Comparison of ENCODE assay signal across 14 mouse cellular contexts in the genomic region with DNA sequence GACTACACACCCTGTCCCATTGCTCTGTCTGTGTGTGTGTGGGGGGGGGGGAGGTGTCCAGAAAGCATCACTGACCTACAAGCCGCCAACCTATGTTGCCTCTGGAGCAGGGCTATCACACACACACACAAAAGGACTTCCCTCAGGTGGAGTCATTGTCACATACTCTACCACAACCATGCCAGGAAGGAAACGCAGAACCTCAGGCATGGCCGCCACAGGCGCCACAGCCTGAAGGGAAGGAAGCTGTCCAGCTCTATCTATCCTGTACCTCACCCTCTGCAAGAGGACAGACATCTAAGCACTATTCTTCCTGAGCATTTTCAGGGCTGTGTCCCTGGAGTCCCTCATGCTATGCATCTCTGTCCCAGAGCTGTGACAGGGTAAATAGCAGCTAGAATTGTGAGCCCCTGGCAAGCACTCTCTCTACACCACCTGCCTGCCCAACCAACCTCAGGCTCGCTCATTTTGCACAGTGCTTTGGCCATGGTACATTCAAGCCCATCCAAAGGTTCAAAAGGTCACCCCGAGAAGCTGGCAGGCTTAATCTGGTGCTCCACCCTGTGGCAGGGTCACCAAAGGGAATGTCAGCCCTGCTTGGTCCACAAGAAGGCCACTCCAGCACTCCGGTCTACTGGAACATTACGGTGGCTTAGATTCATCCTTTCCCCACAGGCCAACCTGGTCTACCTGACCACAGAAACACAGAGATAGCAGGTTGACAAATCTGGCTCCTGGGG. TPM values are rescaled to one million over a fixed set of nuclear protein-coding genes. Genes with fewer than 3 reads are reported as not detected.
DNase-seq lines count a peak whose midpoint lies in the region; ATAC-seq and TF ChIP-seq lines count a peak whose summit lies in the region.
"Had no signal": no experiment of that assay in that cellular context is flagged by ENCODE, and none has a peak within 500 bp of the region (broad histone marks: within the 10 kb centered on the region; RNA-seq: fewer than 3 reads in every experiment).

No protein-coding gene starts in this region.

- TF ChIP-seq CTCF in liver, postnatal 0 days (IDR thresholded peaks at IDR 0.05; ENCODE audit: low read depth), result 0 out of 2 replicates have a peak, but pooled peaks have one; percentile 23

- in situ Hi-C loops in ES-E14 (cut with MboI; ENCODE audit: low sequenced_read_pairs in 2 of 2, unreplicated experiment in 2 of 2), result no loop called here

- 0 out of 2 replicates have a peak, but pooled peaks cover 3% of the 10 kb centered on the region for H3K36me3 ChIP-seq in hindbrain, embryonic 10.5 days
- no peaks in the 10 kb centered on the region for H3K36me3 ChIP-seq in hindbrain, embryonic 16.5 days (ENCODE audit: control insufficient read depth, insufficient read depth, low read length)
- H3K36me3 ChIP-seq in liver, postnatal 0 days (replicated peaks; ENCODE audit: insufficient read depth, low read length), result no peaks in the 10 kb centered on the region
- H3K36me3 ChIP-seq in ES-E14 (ENCODE audit: control insufficient read depth, insufficient read depth, low read length, poor library complexity, severe bottlenecking), result no peaks in the 10 kb centered on the region
- no peaks in the 10 kb centered on the region for H3K36me3 ChIP-seq in hindbrain, embryonic 14.5 days (replicated peaks; ENCODE audit: control insufficient read depth, insufficient read depth)
- H3K36me3 ChIP-seq: limb, embryonic 13.5 days had no signal

- H3K4me3 ChIP-seq in hindbrain, embryonic 10.5 days, result no peak overlapping the region
- no peak overlapping the region for H3K4me3 ChIP-seq in hindbrain, embryonic 16.5 days (ENCODE audit: low read length)
- H3K4me3 ChIP-seq in liver, postnatal 0 days (ENCODE audit: low read depth, low read length), result no peak overlapping the region
- H3K4me3 ChIP-seq in ES-E14 (ENCODE audit: insufficient read depth in 1 of 2, low read depth in 1 of 2, low read length in 2 of 2, poor library complexity in 1 of 2, severe bottlenecking in 1 of 2), result no peak overlapping the region
- H3K4me3 ChIP-seq in hindbrain, embryonic 14.5 days (replicated peaks; ENCODE audit: low read length), result no peak overlapping the region
- H3K4me3 ChIP-seq: limb, embryonic 13.5 days had no signal

- no peak for TF ChIP-seq EP300 in liver, postnatal 0 days (IDR thresholded peaks at IDR 0.05; ENCODE audit: low read depth)

- 81% methylated on average over 8 of the region's 8 CpGs for WGBS in hindbrain, embryonic 10.5 days
- WGBS in hindbrain, embryonic 16.5 days, result 73% methylated on average over 8 of the region's 8 CpGs
- WGBS in liver, postnatal 0 days (ENCODE audit: insufficient replicate concordance), result 42% methylated on average over 8 of the region's 8 CpGs
- WGBS in hindbrain, embryonic 14.5 days, result 76% methylated on average over 8 of the region's 8 CpGs

- H3K9ac ChIP-seq in hindbrain, embryonic 16.5 days (ENCODE audit: low read depth, low read length), result no peak overlapping the region
- no peak overlapping the region for H3K9ac ChIP-seq in liver, postnatal 0 days (replicated peaks)
- no peak overlapping the region for H3K9ac ChIP-seq in ES-E14 (ENCODE audit: insufficient read depth, low read depth, low read length, poor library complexity, severe bottlenecking)
- no peak overlapping the region for H3K9ac ChIP-seq in hindbrain, embryonic 14.5 days
- H3K9ac ChIP-seq: limb, embryonic 13.5 days had no signal

- H3K27me3 ChIP-seq in hindbrain, embryonic 10.5 days (ENCODE audit: insufficient read depth, poor library complexity, severe bottlenecking), result peaks cover 68% of the 10 kb centered on the region
- H3K27me3 ChIP-seq in hindbrain, embryonic 16.5 days (replicated peaks; ENCODE audit: control insufficient read depth, insufficient read depth, low read length), result no peaks in the 10 kb centered on the region
- H3K27me3 ChIP-seq in liver, postnatal 0 days (ENCODE audit: insufficient read depth, low read length), result peaks cover 4% of the 10 kb centered on the region
- H3K27me3 ChIP-seq in hindbrain, embryonic 14.5 days (ENCODE audit: control insufficient read depth, insufficient read depth, low read length), result no peaks in the 10 kb centered on the region

- H3K27ac ChIP-seq in hindbrain, embryonic 10.5 days, result 0 out of 2 replicates have a peak overlapping the region, but pooled peaks have one; percentile 6
- H3K27ac ChIP-seq in hindbrain, embryonic 16.5 days (ENCODE audit: low read depth, low read length), result no peak overlapping the region
- H3K27ac ChIP-seq in liver, postnatal 0 days (ENCODE audit: low read depth), result no peak overlapping the region
- peak overlapping the region; percentile 24; the same call in 1 of the 2 replicates for H3K27ac ChIP-seq in ES-E14 (ENCODE audit: insufficient read depth, low read depth, low read length, poor library complexity, severe bottlenecking)
- H3K27ac ChIP-seq in hindbrain, embryonic 14.5 days, result peak overlapping the region; percentile 41; the same call in 1 of the 2 replicates
- H3K27ac ChIP-seq: limb, embryonic 13.5 days had no signal

- peaks cover 85% of the 10 kb centered on the region for H3K4me1 ChIP-seq in hindbrain, embryonic 10.5 days (replicated peaks)
- peaks cover 11% of the 10 kb centered on the region for H3K4me1 ChIP-seq in hindbrain, embryonic 16.5 days (ENCODE audit: control insufficient read depth, insufficient read depth, low read depth, low read length)
- H3K4me1 ChIP-seq in liver, postnatal 0 days (ENCODE audit: insufficient read depth), result no peaks in the 10 kb centered on the region
- H3K4me1 ChIP-seq in ES-E14 (ENCODE audit: control insufficient read depth in 2 of 2, insufficient read depth in 2 of 2, low read length in 2 of 2, poor library complexity in 1 of 2), result peaks cover 11 to 50% of the 10 kb centered on the region in 2 experiments; a peak in 3 of 4 replicates
- peaks cover 6% of the 10 kb centered on the region; the same call in 1 of the 2 replicates for H3K4me1 ChIP-seq in hindbrain, embryonic 14.5 days (replicated peaks; ENCODE audit: control insufficient read depth, insufficient read depth, low read length)

- no peak for DNase-seq in hindbrain, embryonic 10.5 days (ENCODE audit: low spot score)
- DNase-seq in liver, postnatal 0 days, result no peak
- DNase-seq in liver (no peak), ES-E14 (ENCODE audit: low read depth, low spot score) (no peak)
- DNase-seq in hindbrain, embryonic 14.5 days (ENCODE audit: low spot score), result no peak
- no peak for DNase-seq in c-Kit-positive CD71-positive TER-119-positive erythroid progenitor cells, embryonic 14.5 days (ENCODE audit: low spot score)
- DNase-seq in ovary, postnatal 36 days (ENCODE audit: low spot score), result no peak
- DNase-seq: B cell, adult 2 months; cerebellum, postnatal 14 days; lung, postnatal 36 days; right cerebral cortex, adult 18-20 months; thymus, adult 2 months had no signal

- H3K4me2 ChIP-seq in hindbrain, embryonic 16.5 days (ENCODE audit: low read length), result no peak overlapping the region
- H3K4me2 ChIP-seq in liver, postnatal 0 days (ENCODE audit: low read depth, low read length), result no peak overlapping the region
- H3K4me2 ChIP-seq in hindbrain, embryonic 14.5 days (replicated peaks), result no peak overlapping the region
- H3K4me2 ChIP-seq: limb, embryonic 13.5 days had no signal

- H3K9me3 ChIP-seq in hindbrain, embryonic 10.5 days, result no peaks in the 10 kb centered on the region
- no peaks in the 10 kb centered on the region for H3K9me3 ChIP-seq in hindbrain, embryonic 16.5 days (ENCODE audit: control insufficient read depth, low read length)
- no peaks in the 10 kb centered on the region for H3K9me3 ChIP-seq in liver, postnatal 0 days (ENCODE audit: low read length)
- no peaks in the 10 kb centered on the region for H3K9me3 ChIP-seq in ES-E14 (ENCODE audit: control insufficient read depth, insufficient read depth, low read depth, low read length)
- H3K9me3 ChIP-seq in hindbrain, embryonic 14.5 days (ENCODE audit: control insufficient read depth, low read length), result no peaks in the 10 kb centered on the region
- H3K9me3 ChIP-seq: limb, embryonic 13.5 days had no signal

- ATAC-seq in hindbrain, embryonic 16.5 days, result no peak
- ATAC-seq in liver, postnatal 0 days, result no peak
- ATAC-seq in hindbrain, embryonic 14.5 days (ENCODE audit: low FRiP score), result no peak

TF ChIP-seq in ES-E14, 5 proteins besides CTCF, POLR2A, EP300 and RAD21:
- TF ChIP-seq ZNF384 (IDR thresholded peaks at IDR 0.05; ENCODE audit: low read depth, low read length), result no peak
- TF ChIP-seq ZC3H11A (IDR thresholded peaks at IDR 0.05; ENCODE audit: borderline replicate concordance, low read depth, low read length), result no peak
- TF ChIP-seq MAFK (IDR thresholded peaks at IDR 0.05; ENCODE audit: insufficient read depth, low read depth, low read length), result no peak
- no peak for TF ChIP-seq HCFC1 (IDR thresholded peaks at IDR 0.05; ENCODE audit: borderline replicate concordance, insufficient read depth, low read length)
- TF ChIP-seq CHD2 (IDR thresholded peaks at IDR 0.05; ENCODE audit: low read depth, low read length), result no peak

RNA-seq across cellular contexts. Expression of gene Wnt7b, which starts 12.1 kb away (rescaled TPM):
- 52.3 and 127 TPM in 2 replicates for polyA plus RNA-seq in hindbrain, embryonic 10.5 days (2016; fragmentation: Nextera tagmentation; extraction: Ambion mirVana)
- polyA plus RNA-seq in hindbrain, embryonic 16.5 days (2015; fragmentation: Nextera tagmentation; extraction: Ambion mirVana), result 26.4 and 35.4 TPM in 2 replicates
- polyA plus RNA-seq in liver, postnatal 0 days (2015; fragmentation: Nextera tagmentation; extraction: Ambion mirVana), result 0.05 and 0.09 TPM in 2 replicates
- total RNA-seq in ES-E14 (2012; rRNA removed), result 11.2 and 15.5 TPM in 2 replicates
- 28.1 and 30.8 TPM in 2 replicates for polyA plus RNA-seq in hindbrain, embryonic 14.5 days (2014; fragmentation: Nextera tagmentation; extraction: Ambion mirVana)

Comparison
In these comparisons a context has a peak if more than half of its experiments do, and no peak if none do; other contexts are left out.
1. H3K27ac ChIP-seq: peak in hindbrain, embryonic 10.5 days (single experiment), ES-E14 (single experiment) and hindbrain, embryonic 14.5 days (single experiment); none in hindbrain, embryonic 16.5 days (single experiment) and liver, postnatal 0 days (single experiment).
2. RNA of gene Wnt7b, which starts 12.1 kb away (polyA plus RNA-seq): 52.3 to 127 TPM in hindbrain, embryonic 10.5 days, 28.1 to 30.8 TPM in hindbrain, embryonic 14.5 days and 26.4 to 35.4 TPM in hindbrain, embryonic 16.5 days; 0.05 to 0.09 TPM in liver, postnatal 0 days; every median in the first group is over 10 times any median in the second.